Mouse (Mus musculus) stomach, postnatal 0 days (tissue): ENCODE results near the gene Nat14. TPM values are rescaled to one million over a fixed set of nuclear protein-coding genes. Genes with fewer than 3 reads are reported as not detected.

Experiments used
- ATAC-seq: fragments of 200-750 bp; cut with Nextera tagmentation; 2 replicates; pipeline ENCODE4 v1.8.0; 2017; ENCODE audit not compliant: low FRiP score, low TSS enrichment
- DNase-seq: peaks from one replicate; pipeline ENCODE4 v3.0.0-alpha.2; 2016; ENCODE audit warnings: low spot score
- H3K27ac ChIP-seq: fragments of 300-500 bp; sonication (generic); replicated peaks from 2 replicates; pipeline ENCODE4 v1.5.1; 2014; ENCODE audit warnings: mild to moderate bottlenecking, control low read depth
- H3K27me3 ChIP-seq: fragments of 300-500 bp; sonication (generic); 2 replicates; pipeline ENCODE4 v1.6.1; 2014; ENCODE audit warnings: low read length; ENCODE audit not compliant: control insufficient read depth, insufficient read depth
- H3K36me3 ChIP-seq: fragments of 300-500 bp; sonication (generic); 2 replicates; pipeline ENCODE4 v1.6.1; 2014; ENCODE audit warnings: low read length, mixed read lengths; ENCODE audit not compliant: control insufficient read depth, insufficient read depth
- H3K4me1 ChIP-seq: fragments of 300-500 bp; sonication (generic); replicated peaks from 2 replicates; pipeline ENCODE4 v1.6.1; 2014; ENCODE audit warnings: antibody characterized with exemption; ENCODE audit not compliant: control insufficient read depth, insufficient read depth
- H3K4me2 ChIP-seq: fragments of 300-500 bp; sonication (generic); replicated peaks from 2 replicates; pipeline ENCODE4 v1.6.1; 2014; ENCODE audit warnings: low read depth, mild to moderate bottlenecking, control low read depth, moderate library complexity
- H3K4me3 ChIP-seq: fragments of 300-500 bp; sonication (generic); 2 replicates; pipeline ENCODE4 v1.5.1; 2014; ENCODE audit warnings: low read depth, low read length, control low read depth
- H3K9ac ChIP-seq: fragments of 300-500 bp; sonication (generic); 2 replicates; pipeline ENCODE4 v1.6.1; 2014; ENCODE audit warnings: mild to moderate bottlenecking, low read length, control low read depth, mixed read lengths
- H3K9me3 ChIP-seq: fragments of 300-500 bp; sonication (generic); 2 replicates; pipeline ENCODE4 v1.6.1; 2016; ENCODE audit warnings: low read length; ENCODE audit not compliant: control insufficient read depth
- CTCF ChIP-seq: IDR thresholded peaks from 2 replicates; pipeline ENCODE4 v1.5.1; 2016; ENCODE audit warnings: antibody characterized with exemption, low read depth, mild to moderate bottlenecking, moderate library complexity
- EP300 ChIP-seq: optimal IDR thresholded peaks from 2 replicates; pipeline ENCODE3; 2016; ENCODE audit warnings: antibody characterized with exemption
- WGBS: fragments of 180-500 bp; shearing (Covaris S2); extraction: QIAGEN DNeasy Blood & Tissue Kit; methylation state at CpG from one replicate; pipeline ENCODE4 v1.1.7; 2014; 5-methylcytosine and 5-hydroxymethylcytosine counted together
- polyA plus RNA-seq: library from polyadenylated mRNA; unstranded; fragments of >200 nt; fragmentation: Nextera tagmentation; extraction: Ambion mirVana; gene quantifications from 2 replicates; pipeline ENCODE4 v1.2.1, GENCODE M21; 2015

Nat14 gene
- polyA plus RNA-seq, 1 experiment from 2014 or later, result 2.3 TPM

DNA sequence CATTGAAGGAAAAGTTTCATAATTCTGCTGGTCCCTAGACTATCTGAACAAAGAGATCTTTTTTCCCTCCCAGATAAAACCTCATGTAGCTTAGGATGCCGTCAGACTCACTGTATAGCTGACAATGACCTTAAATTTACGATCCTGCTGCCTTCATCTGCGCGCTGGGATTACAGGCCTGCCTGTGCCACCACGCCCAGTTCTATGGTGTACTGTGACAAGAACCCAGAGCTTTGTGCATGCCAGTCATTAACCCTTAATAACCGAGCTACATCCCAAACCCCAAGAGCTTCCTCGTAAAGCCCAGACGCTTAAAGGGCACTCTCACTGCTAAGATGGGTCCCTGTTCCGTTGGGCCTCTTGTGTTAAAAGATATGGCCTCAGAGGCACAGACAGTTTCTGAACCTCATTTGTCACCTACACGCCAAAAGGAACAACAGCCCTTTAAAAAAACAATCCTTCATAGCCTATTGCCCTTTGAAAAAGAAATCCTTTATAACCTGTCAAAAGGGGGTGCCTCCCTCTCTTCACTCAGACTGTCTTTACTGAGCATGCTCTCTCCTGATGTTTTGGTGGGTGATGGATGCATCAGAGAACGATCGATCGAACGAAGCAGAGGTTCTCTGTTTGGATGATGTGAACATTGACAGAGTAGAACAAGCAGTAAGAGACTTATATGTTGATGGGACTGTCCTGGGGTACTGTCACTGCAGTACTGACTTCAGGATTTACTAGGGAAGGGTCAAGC is 6.0 kb upstream of the Nat14 start:
- TF ChIP-seq CTCF (no peak), EP300 (no peak)
- no peaks in the 10 kb centered on the region for H3K27me3 ChIP-seq
- H3K9ac ChIP-seq, result peak overlapping the region; percentile 86
- H3K4me2 ChIP-seq, result peak overlapping the region; percentile 70
- ATAC-seq (peak; percentile 50; the same call in 1 of the 2 replicates), DNase-seq (no peak)
- H3K36me3 ChIP-seq, result peaks cover 14% of the 10 kb centered on the region
- peak overlapping the region; percentile 72 for H3K4me3 ChIP-seq
- H3K4me1 ChIP-seq, result no peaks in the 10 kb centered on the region; the same call in 1 of the 2 replicates
- H3K9me3 ChIP-seq, result no peaks in the 10 kb centered on the region
- H3K27ac ChIP-seq, result peak overlapping the region; percentile 98
- WGBS, result 8% methylated on average over 14 of the region's 14 CpGs

DNA sequence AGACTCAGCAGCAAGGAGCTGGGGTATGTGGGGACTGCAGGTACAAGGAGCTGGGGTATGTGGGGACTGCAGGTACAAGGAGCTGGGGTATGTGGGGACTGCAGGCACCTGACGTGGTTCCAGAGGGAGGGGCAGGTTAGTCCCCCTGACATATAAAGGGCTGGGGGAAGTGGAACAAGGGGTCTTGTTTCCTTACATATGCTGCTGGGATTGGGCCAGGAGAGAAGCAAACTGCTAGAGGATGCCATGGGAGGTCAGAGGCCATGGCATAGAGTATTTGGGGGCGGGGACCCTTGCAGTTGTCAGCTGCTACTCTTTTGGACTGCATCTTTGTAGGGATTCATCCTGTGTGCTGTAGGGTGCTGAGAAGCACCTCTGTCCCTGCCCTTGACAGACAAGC is 4.3 kb upstream of the Nat14 start:
- H3K36me3 ChIP-seq, result peaks cover 15% of the 10 kb centered on the region

DNA sequence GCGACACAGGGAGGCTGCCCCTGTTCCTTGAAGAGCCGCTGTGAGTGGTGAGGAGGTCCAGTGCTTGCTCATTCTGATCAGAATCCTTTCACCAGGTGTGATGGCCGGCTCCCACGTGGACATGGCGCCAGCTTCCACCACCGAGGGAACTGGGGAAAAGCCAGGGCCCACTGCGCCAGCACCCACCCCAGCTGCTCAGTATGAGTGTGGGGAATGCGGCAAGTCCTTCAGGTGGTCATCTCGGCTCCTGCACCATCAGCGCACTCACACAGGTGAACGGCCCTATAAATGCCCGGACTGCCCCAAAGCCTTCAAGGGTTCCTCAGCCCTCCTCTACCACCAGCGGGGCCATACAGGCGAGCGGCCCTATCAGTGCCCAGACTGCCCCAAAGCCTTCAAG is 3.1 kb upstream of the Nat14 start:
- Histone ChIP-seq H3K9ac (no peak overlapping the region), H3K27me3 (no peaks in the 10 kb centered on the region), H3K4me1 (peaks cover 5% of the 10 kb centered on the region), H3K4me3 (no peak overlapping the region), H3K9me3 (no peaks in the 10 kb centered on the region), H3K27ac (no peak overlapping the region), H3K4me2 (no peak overlapping the region), H3K36me3 (peaks cover 15% of the 10 kb centered on the region)
- ATAC-seq (no peak), DNase-seq (no peak)
- WGBS, result 93% methylated on average over 15 of the region's 15 CpGs
- TF ChIP-seq EP300 (no peak), CTCF (no peak)

More for the DNA sequence above, 4.3 kb upstream of the Nat14 start:
- no peaks in the 10 kb centered on the region; the same call in 1 of the 2 replicates for H3K4me1 ChIP-seq
- no peak for ATAC-seq
- no peaks in the 10 kb centered on the region for H3K27me3 ChIP-seq
- DNase-seq, result no peak
- TF ChIP-seq CTCF (no peak), EP300 (no peak)
- no peaks in the 10 kb centered on the region for H3K9me3 ChIP-seq
- H3K27ac ChIP-seq, result no peak overlapping the region
- no peak overlapping the region for H3K4me2 ChIP-seq
- 89% methylated on average over 2 of the region's 2 CpGs for WGBS
- no peak overlapping the region for H3K9ac ChIP-seq
- no peak overlapping the region for H3K4me3 ChIP-seq

DNA sequence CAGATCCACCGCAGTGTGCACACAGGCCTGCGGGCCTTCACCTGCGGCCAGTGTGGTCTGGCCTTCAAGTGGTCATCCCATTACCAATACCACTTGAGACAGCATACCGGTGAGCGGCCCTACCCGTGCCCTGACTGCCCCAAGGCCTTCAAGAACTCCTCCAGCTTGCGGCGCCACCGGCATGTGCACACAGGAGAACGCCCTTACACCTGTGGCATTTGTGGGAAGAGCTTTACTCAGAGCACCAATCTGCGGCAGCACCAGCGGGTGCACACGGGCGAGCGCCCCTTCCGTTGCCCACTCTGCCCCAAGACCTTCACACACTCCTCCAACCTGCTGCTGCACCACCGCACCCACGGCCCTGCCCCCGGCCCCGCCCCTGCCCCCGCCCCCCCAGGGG is 2.7 kb upstream of the Nat14 start:
- Histone ChIP-seq H3K27ac (no peak overlapping the region), H3K9ac (no peak overlapping the region), H3K9me3 (no peaks in the 10 kb centered on the region), H3K4me3 (no peak overlapping the region), H3K4me2 (no peak overlapping the region), H3K27me3 (no peaks in the 10 kb centered on the region), H3K36me3 (peaks cover 15% of the 10 kb centered on the region), H3K4me1 (peaks cover 6% of the 10 kb centered on the region)
- 83% methylated on average over 21 of the region's 21 CpGs for WGBS
- no peak for DNase-seq
- ATAC-seq, result no peak
- TF ChIP-seq EP300 (no peak), CTCF (no peak)

GRCm38 (mm10) chr7:4919971-4920370 is 1.9 kb upstream of the Nat14 start:
- Histone ChIP-seq H3K27me3 (no peaks in the 10 kb centered on the region), H3K9ac (no peak overlapping the region), H3K9me3 (no peaks in the 10 kb centered on the region), H3K36me3 (peaks cover 15% of the 10 kb centered on the region), H3K4me3 (no peak overlapping the region), H3K4me2 (no peak overlapping the region), H3K27ac (no peak overlapping the region), H3K4me1 (peaks cover 8% of the 10 kb centered on the region)
- DNase-seq, result no peak
- ATAC-seq, result no peak
- 91% methylated on average over 21 of the region's 21 CpGs for WGBS
- TF ChIP-seq CTCF (no peak), EP300 (no peak)

DNA sequence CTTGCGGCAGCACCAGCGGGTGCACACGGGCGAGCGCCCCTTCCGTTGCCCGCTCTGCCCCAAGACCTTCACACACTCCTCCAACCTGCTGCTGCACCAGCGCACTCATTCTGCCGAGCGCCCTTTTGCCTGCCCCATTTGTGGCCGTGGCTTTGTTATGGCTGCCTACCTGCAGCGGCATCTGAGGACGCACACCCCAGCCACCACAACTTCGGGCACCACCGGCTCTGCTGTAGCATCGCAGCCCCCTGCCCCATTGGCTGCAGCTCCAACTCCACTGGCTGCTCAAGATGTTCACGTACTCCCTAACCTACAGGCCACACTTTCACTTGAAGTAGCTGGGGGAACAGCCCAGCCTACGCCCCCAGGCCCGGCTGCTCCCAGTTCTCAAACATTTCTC is 1.3 kb upstream of the Nat14 start:
- ATAC-seq, result no peak
- H3K9ac ChIP-seq, result no peak overlapping the region
- no peaks in the 10 kb centered on the region for H3K27me3 ChIP-seq
- 0 out of 2 replicates have a peak overlapping the region, but pooled peaks have one; percentile 18 for H3K27ac ChIP-seq
- WGBS, result 87% methylated on average over 19 of the region's 19 CpGs
- H3K4me2 ChIP-seq, result no peak overlapping the region
- DNase-seq, result no peak
- TF ChIP-seq CTCF, result no peak
- TF ChIP-seq EP300, result no peak
- no peak overlapping the region for H3K4me3 ChIP-seq
- H3K4me1 ChIP-seq, result peaks cover 8% of the 10 kb centered on the region
- H3K9me3 ChIP-seq, result no peaks in the 10 kb centered on the region
- H3K36me3 ChIP-seq, result peaks cover 15% of the 10 kb centered on the region
